Mouse (Mus musculus) cerebellum, postnatal 36 days (tissue): ENCODE measurements around the gene Mphosph9.
"Not testable (repeated sequence)": the region's sequence is repeated elsewhere in the genome, so short reads cannot be mapped to it uniquely, and the experiment has no call there.

ENCODE experiments used
- DNase-seq, 2 experiments: peaks; one replicate each; pipeline ENCODE4 v3.0.0; 2021 to 2022; ENCODE audit warnings: mixed read lengths in 2 of 2

Mphosph9 gene

DNA sequence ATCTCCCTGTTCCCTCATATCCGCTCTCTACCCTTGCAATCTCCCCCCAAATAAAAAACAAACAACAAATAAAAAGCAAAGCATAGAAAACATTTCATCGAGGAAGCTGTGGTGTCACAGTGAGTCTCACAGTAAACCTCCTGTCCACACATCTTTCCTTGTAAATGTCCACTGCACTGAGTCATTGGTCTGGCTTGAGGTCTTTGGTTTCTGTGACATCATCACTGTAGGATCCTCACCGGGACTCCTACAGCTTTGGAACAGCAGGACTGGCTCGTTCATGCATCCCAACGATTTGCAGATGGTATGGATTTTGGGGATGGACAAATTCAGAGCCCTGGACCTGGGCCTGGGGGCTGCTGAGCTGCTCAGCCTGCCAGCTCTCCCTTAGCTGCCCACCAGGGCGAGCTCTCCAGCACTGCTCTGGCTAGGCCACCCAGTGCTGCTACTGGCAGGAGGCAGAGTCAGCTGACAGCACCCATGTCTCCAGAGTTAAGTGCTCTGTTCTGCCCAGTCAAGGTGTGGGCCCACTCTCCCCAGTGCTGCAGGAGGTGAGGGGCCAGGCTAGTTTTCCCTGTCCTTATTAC lies 14.1 kb upstream of the Mphosph9 start:
- DNase-seq = not testable (repeated sequence)

DNA sequence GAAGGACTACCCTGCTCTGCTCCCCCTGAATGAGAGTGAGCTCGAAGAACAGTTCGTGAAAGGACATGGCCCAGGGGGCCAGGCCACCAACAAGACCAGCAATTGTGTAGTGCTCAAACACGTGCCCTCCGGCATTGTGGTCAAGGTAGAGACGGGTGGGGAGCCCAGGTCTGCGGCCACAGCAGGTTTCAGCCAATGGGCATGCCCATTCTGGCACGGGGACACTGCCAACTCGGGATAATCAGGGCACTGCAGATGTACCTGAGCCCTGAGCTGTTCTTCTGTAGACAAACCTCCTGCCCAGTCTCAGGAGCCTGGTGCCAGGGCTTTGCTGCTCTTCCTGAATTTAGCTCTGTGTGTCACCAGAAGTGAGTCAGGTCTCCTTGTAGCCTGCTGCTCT lies 11.0 kb upstream of the Mphosph9 start:
- peak; percentile 74 for DNase-seq

DNA sequence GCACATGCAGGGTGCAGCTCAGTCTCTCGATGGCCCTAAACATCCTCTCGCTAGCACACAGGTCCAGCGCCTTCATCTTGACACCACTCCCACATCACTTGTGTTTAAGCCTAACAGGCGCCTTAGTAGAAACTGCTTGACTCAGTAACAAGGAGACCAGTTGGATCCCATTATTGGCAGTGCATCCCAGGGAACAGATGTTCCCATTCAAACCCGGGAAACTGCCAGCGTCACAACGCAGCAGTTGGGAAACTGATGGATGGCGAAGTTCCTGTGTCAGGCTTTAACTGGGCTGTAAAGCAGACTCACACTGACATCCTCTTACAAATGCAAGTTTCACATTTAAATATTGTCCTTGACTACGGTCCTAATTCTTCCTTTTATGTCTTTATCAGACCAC lies 10.1 kb upstream of the Mphosph9 start:
- DNase-seq = no peak

DNA sequence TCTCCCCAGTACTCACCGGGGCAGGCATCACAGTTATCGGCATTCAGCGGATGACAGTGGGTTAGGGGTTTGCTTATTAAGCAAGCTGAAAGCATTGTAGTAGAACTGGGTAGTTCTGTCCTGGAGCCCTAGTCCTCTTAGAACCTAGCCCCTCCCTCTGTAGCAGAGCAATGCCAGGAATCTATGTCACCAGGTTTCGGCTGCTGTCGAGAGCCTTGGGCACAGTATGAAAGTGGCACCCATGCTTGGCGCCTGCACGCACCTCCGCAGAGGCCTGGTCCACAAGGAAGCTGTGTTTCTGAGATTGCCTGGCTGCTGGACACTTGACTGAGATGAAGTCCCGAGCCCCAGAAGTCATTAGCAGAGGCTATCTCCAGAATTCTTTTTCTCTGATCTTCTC lies 9.3 kb upstream of the Mphosph9 start:
- no peak for DNase-seq

GRCm38 (mm10) chr5:124334392-124334791 lies 6.6 kb upstream of the Mphosph9 start:
- DNase-seq = peak; percentile 55 to 56

- no peak for DNase-seq
Observed at GRCm38 (mm10) chr5:124330086-124330485, 2.3 kb upstream of the Mphosph9 start.

DNA sequence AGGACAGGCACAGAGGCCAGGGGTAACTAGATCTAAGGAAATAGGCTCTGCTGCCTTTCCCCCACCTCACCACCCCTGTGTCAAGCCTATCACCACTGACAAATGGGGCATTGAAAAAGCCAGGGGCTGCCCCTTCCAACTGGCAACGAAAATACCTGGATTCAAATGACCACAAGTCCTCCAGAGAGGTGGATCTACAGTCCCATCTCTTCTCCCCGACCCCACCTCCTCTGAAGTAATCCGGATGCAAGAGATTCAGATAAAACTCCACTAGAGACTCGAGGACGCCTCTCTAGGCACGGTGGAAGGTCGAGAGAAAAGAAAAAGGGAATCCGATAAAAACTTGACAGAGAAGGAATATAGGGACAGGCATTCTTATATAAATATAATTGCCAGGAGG lies 943 bp downstream of the Mphosph9 start:
- no peak for DNase-seq

- no peak for DNase-seq
Observed at GRCm38 (mm10) chr5:124317648-124318047, 10.1 kb downstream of the Mphosph9 start.

DNA sequence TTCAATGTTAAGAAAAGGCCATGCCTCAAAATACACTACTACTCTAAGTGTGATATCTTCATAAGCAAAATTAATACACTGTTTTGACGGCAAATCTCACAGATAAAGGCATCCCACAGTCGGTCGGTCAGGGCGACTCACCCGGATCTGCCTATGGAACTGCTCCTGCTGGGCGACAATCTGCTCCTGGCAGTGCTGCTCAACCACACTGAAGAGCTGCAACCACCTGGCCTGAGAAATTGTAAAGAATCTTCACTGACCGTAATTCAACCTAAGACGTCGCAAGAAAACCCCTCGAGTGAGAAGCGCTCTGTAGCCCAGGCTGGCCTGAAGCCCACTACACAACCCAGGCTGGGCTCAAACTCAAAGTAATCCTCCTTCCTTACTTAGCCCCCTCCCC lies 11.8 kb downstream of the Mphosph9 start:
- peak; percentile 89 to 92 for DNase-seq

- peak; percentile 44 to 56 for DNase-seq
Observed at GRCm38 (mm10) chr5:124315498-124315897, 12.3 kb downstream of the Mphosph9 start.

GRCm38 (mm10) chr5:124310091-124310490 lies 17.7 kb downstream of the Mphosph9 start:
- no peak for DNase-seq

- no peak for DNase-seq
Observed at GRCm38 (mm10) chr5:124309155-124309554, 18.6 kb downstream of the Mphosph9 start.

DNA sequence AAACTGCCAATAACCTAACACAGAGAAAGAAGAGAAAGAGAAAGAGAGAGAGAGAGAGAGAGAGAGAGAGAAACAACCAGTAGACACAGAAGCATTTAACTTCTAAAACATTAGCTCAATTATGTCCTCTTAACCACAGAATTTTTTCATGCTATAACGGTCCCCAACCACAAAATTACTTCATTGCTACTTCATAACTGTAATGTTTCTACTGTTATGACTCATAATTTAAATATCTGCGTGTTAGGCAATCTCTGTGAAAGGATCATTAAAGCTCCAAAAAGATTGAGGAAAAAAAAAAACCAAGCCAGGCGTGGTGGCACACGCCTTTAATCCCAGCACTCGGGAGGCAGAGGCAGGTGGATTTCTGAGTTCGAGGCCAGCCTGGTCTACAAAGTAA lies 24.9 kb downstream of the Mphosph9 start:
- DNase-seq = not testable (repeated sequence)

GRCm38 (mm10) chr5:124300132-124300531 lies 27.6 kb downstream of the Mphosph9 start:
- no peak for DNase-seq

- not testable (repeated sequence) for DNase-seq
Observed at GRCm38 (mm10) chr5:124299307-124299706, 28.5 kb downstream of the Mphosph9 start.

DNA sequence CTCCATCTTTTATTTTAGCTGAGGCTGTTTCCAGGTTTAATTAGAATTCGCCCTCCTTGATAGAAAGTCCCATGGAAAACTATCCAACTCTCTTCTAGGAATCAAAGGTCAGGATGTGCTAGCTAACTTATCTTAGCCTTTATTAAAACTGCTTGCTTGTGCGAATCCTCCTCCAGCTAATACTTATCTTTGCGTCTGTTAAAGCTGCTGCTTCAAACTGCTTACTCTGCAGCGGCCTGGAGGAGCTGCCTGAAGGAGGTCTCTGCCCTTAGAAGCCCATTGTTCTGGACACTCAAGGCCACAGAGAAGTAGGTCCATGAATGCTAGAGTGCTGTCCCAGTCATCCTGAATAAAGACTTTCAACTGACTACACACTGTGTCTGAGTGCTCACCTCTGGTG lies 31.3 kb downstream of the Mphosph9 start:
- no peak for DNase-seq

DNA sequence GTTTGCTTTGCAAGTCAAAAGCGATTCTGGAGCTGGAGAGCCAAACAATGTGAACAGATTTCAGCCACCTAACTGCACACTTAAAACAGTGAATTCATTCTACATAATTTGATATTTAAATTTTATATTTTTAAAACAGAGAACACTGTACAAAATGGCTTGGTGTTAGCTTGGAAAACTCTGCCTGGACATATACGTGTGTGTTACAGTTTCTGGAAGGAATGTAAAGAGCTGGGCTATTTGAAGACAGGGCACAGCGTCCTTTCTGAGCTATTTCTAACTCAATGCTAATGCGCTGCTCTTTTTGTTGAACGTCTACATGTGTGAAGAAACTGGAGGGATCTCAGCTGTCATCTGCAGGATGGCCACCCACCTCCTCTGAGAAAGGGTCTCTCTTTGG lies 33.8 kb downstream of the Mphosph9 start:
- DNase-seq = no peak

- DNase-seq = no peak
Observed at GRCm38 (mm10) chr5:124290216-124290615, 37.6 kb downstream of the Mphosph9 start.

GRCm38 (mm10) chr5:124287616-124288247 lies 40.0 kb downstream of the Mphosph9 start:
- no peak for DNase-seq

DNA sequence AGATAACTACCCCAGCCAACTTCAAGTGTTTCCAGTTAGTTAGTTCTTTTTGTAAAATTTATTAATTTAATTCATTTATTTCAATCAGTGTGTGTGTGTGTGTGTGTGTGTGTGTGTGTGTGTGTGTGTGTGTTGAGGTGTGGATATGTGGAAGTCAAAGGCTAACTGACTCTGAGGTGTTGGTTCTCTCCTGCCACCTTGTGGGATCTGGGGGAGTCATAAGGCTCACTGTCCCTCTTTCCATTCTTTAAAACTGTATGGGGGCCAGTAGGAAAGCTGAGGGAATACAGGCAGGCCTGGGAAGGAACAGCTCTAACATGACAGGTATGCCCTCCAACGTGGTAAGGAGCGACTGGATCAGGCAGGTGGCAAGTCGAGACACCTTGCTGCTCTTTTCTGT lies 43.4 kb downstream of the Mphosph9 start:
- peak; percentile 19 to 20 for DNase-seq

- DNase-seq = no peak
Observed at GRCm38 (mm10) chr5:124282854-124283253, 44.9 kb downstream of the Mphosph9 start.

GRCm38 (mm10) chr5:124270226-124270625 lies 57.5 kb downstream of the Mphosph9 start:
- no peak for DNase-seq

DNA sequence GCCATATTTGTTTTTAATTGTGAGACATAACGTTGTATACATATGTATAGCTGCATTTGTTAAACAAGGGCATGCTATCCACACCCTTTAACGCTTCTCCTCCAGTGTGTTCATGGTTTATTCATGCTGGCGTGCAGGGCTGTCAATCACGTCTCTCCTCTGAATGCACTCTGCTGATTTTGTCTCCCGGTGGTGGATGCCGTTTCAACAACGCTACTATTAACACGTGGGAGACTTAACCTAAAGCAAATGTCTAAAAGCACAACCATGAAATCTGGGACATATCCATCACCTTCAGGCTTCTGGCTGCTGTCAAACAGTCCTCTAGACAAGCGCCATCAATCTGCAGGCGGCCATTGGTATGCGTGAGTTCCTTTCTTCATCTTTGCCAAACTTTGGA lies 58.1 kb downstream of the Mphosph9 start:
- no peak for DNase-seq

- DNase-seq = no peak
Observed at GRCm38 (mm10) chr5:124267652-124268051, 60.1 kb downstream of the Mphosph9 start.

- no peak for DNase-seq
Observed at GRCm38 (mm10) chr5:124266821-124267220, 61.0 kb downstream of the Mphosph9 start.
